Mouse (Mus musculus) spleen, embryonic (tissue): ENCODE data around the gene Olfr39.
"Not testable (repeated sequence)": the region's sequence is repeated elsewhere in the genome, so short reads cannot be mapped to it uniquely, and the experiment has no call there.

Source experiments
- CTCF ChIA-PET: fragments of 350-600 bp; sonication (Branson Sonifier 250); formaldehyde crosslinking; loops from one replicate; lab custom pipeline; 2022; lab: Charles Lee

The Olfr39 gene

GRCm38 (mm10) chr9:20282051-20282450 is at the start of gene Olfr39:
Olfr39 (plus strand) TSS chr9:20282351.
- CTCF ChIA-PET = no interaction called here

DNA sequence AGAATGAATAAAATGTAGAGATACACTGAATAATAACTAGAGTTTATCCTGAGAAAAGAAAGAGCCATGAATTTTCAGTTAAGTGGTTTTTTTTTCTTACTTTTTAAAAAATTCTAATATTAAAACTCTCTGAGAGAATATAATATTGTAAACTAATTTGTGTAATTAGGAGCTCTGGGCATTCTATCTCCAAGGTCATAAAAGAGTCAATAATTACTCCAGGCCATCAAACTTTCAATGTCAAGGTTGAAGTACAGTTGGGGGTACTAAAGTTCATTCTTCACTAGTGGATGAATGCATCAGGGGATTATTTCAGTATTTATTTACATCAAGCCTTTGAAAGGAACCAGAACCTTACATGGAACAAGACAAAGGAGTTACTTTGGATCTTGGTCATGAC is 45.3 kb upstream of the Olfr39 start, which contains the start of gene Olfr872:
Gene Olfr872, plus strand, starts transcription at position 301 of the 400 bp plus-strand sequence.
- CTCF ChIA-PET = no interaction called here

DNA sequence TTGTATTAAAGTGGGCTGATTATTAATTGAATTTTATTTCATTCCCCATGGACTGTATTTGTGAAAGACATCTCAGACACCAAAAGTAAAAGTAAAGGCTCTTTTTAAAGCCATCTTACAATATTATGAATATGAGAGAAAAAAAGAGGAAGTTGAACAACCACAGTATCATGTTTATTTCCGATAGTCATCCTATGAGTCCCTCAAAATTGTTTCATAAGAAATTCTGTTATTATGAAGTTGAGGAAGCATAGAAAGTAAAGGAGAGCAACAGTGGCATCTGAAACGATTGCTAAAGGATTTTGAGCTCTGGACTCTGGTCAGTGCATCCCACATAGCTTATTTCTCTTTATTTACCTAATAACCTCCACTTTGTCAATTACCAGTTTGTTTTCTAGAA is 44.8 kb upstream of the Olfr39 start:
- CTCF ChIA-PET = no interaction called here

- CTCF ChIA-PET = not testable (repeated sequence)
Measured at GRCm38 (mm10) chr9:20295562-20295961, 13.4 kb downstream of the Olfr39 start.

DNA sequence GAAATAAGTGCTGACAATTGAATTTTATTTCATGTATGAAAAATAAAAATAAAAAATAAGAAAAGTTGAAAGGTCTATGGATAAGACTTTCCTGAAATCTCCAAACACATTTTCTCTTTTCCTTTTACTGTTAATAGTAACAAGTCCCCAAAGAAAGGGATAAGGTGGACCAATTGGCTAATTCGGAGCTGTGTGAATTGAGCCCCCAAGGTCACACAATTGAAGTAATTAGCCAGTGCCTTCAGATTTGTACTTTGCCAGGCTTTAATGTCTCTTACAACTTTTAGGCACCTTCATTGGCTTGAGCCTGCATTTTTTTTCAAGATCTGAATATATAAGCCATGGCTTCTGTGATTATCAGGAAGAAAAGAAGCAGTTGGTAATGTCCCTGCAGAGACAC is 16.1 kb downstream of the Olfr39 start, which contains the start of gene Olfr873:
Gene Olfr873, plus strand, starts transcription at position 301 of the 400 bp plus-strand sequence.
- CTCF ChIA-PET = no interaction called here

GRCm38 (mm10) chr9:20335994-20336393 is 53.8 kb downstream of the Olfr39 start, which contains the start of gene Olfr18:
Olfr18 (minus strand) TSS chr9:20336094.
- CTCF ChIA-PET = no interaction called here
